Mouse (Mus musculus) hematopoietic multipotent progenitor cell, adult 10-12 weeks (in vitro differentiated cells): ENCODE measurements around the gene Gm13119. TPM values are rescaled to one million over a fixed set of nuclear protein-coding genes. Genes with fewer than 3 reads are reported as not detected.

ENCODE experiments used
- polyA plus RNA-seq: library from polyadenylated mRNA; stranded (reverse); fragments of >175 nt; gene quantifications from 2 replicates; pipeline ENCODE4 v1.2.3, GENCODE M21; 2012; ENCODE audit warnings: low replicate concordance

The Gm13119 gene
- polyA plus RNA-seq = not detected in 2 replicates

DNA sequence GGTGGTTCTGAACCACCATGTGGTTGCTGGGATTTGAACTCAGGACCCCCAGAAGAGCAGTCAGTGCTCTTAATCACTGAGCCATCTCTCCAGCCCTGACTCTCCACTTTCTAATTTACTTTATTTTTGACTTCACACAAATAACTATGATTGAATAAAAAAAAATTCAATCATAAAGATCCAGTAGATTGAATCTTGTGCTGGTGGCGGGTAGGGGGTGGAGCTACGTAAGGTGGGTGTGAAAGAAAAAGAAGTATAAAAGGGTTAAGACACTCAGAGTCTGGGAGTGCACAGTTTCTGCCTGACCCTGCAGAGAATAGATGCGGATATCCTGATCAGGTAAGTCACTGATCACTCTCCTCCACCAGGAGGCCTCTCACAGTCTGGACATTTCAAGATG is at the start of gene Gm13119:
TSS of gene Gm13119 (plus strand) at position 301 of the 400 bp plus-strand sequence.

GRCm38 (mm10) chr4:144329949-144330348 is 27.8 kb upstream of the Gm13119 start, which contains the start of gene Gm13128:
TSS of gene Gm13128 (plus strand) at chr4:144330249.

GRCm38 (mm10) chr4:144377911-144378310 is 20.2 kb downstream of the Gm13119 start, which contains the start of gene Pramef20:
TSS of gene Pramef20 (minus strand) at chr4:144377933.

DNA sequence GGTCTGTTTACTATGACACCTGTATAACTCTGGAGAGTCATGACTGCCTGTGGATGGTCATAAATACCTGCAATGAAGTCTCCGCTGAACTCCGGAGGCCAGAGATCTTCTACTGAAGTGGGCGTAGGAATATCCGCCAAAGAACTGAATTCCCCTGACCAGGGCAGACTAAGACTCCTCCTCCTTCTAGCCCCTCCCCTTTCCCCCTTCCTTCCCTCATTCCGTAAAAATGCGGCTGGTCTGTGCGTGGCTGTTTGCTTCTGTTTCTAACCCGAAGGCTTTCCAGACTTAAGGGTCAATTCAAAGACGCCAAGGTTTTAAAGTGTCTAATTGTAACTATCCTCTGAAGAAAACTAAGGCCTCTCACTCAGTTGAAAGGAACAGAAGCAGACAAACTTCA is 50.5 kb downstream of the Gm13119 start, which contains the start of gene Pramef12:
TSS of gene Pramef12 (minus strand) at position 175 of the 400 bp plus-strand sequence.

Other genes with a start within 250 kb of the Gm13119 start
- gene Oog3, start 195.3 kb upstream of the Gm13119 start, polyA plus RNA-seq = not detected in 2 replicates
- not detected in 2 replicates for gene Oog2, start 167.2 kb upstream of the Gm13119 start, polyA plus RNA-seq
- gene C87977, start 144.6 kb upstream of the Gm13119 start, polyA plus RNA-seq = not detected in 2 replicates
- not detected in 2 replicates for gene Pramel5, start 77.5 kb upstream of the Gm13119 start, polyA plus RNA-seq
- not detected in 2 replicates for gene Gm13128, start 27.7 kb upstream of the Gm13119 start, polyA plus RNA-seq
- not detected in 2 replicates for gene Pramef20, start 20.0 kb downstream of the Gm13119 start, polyA plus RNA-seq
- gene Pramef12, start 50.5 kb downstream of the Gm13119 start, polyA plus RNA-seq = not detected in 2 replicates
- not detected in 2 replicates for gene 1700012P22Rik, start 80.8 kb downstream of the Gm13119 start, polyA plus RNA-seq
- gene Gm9944, start 95.4 kb downstream of the Gm13119 start, polyA plus RNA-seq = not detected in 2 replicates
- gene Aadacl3, start 105.8 kb downstream of the Gm13119 start, polyA plus RNA-seq = not detected in 2 replicates
- gene 9430007A20Rik, start 161.9 kb downstream of the Gm13119 start, polyA plus RNA-seq = not detected in 2 replicates
- gene Gm13124, start 207.2 kb downstream of the Gm13119 start, polyA plus RNA-seq = not detected in 2 replicates